ENCODE assay signal across 8 mouse cellular contexts in genomic region chr14:51069617-51070016, GRCm38 (mm10). TPM values are rescaled to one million over a fixed set of nuclear protein-coding genes. Genes with fewer than 3 reads are reported as not detected.
A peak's percentile ranks its signal among the peaks of the same experiment; 100 is the strongest.
DNase-seq lines count a peak whose midpoint lies in the region; ATAC-seq and TF ChIP-seq lines count a peak whose summit lies in the region.
"Had no signal": no experiment of that assay in that cellular context is flagged by ENCODE, and none has a peak within 500 bp of the region (broad histone marks: within the 10 kb centered on the region; RNA-seq: fewer than 3 reads in every experiment).

No protein-coding gene starts in this region.

- no peaks in the 10 kb centered on the region for H3K36me3 ChIP-seq in G1E (replicated peaks)
- H3K36me3 ChIP-seq: limb, embryonic 15.5 days had no signal

- no peak for DNase-seq in layer of hippocampus, adult 2 months (ENCODE audit: low spot score in 2 of 2)
- no peak for DNase-seq in layer of hippocampus, adult 18-20 months (ENCODE audit: low spot score in 2 of 2)
- DNase-seq in G1E (ENCODE audit: low spot score) (no peak), MN1 (ENCODE audit: low spot score) (no peak)
- DNase-seq in brain, adult 2 months (ENCODE audit: low read depth, low spot score), result peak; percentile 25
- DNase-seq in mesoderm, embryonic 11.5 days (ENCODE audit: low read depth, low spot score), result peak; percentile 55
- no peak for DNase-seq in frontal cortex, postnatal 10 days (ENCODE audit: low spot score in 2 of 2)

- H3K4me3 ChIP-seq in layer of hippocampus, adult 2 months, result no peak overlapping the region
- no peak overlapping the region for H3K4me3 ChIP-seq in G1E (ENCODE audit: low read depth, low read length)
- H3K4me3 ChIP-seq: limb, embryonic 15.5 days had no signal

- peaks cover 13% of the 10 kb centered on the region for H3K4me1 ChIP-seq in G1E (ENCODE audit: insufficient read depth, low read depth, low read length)

- H3K9me3 ChIP-seq in G1E (replicated peaks), result no peaks in the 10 kb centered on the region
- H3K9me3 ChIP-seq: limb, embryonic 15.5 days had no signal

- TF ChIP-seq CTCF in layer of hippocampus, adult 2 months (conservative IDR thresholded peaks at IDR 0.05), result peak; percentile 60
- TF ChIP-seq CTCF in G1E (IDR thresholded peaks at IDR 0.05; ENCODE audit: low read depth, low read length), result peak; percentile 40; the same call in 1 of the 2 replicates

- peaks cover 20% of the 10 kb centered on the region for H3K27me3 ChIP-seq in G1E (ENCODE audit: insufficient read depth, low read length)
- H3K27me3 ChIP-seq: limb, embryonic 15.5 days had no signal

- ATAC-seq in G1E (ENCODE audit: extremely low read depth, insufficient number of reproducible peaks, low FRiP score, poor library complexity, severe bottlenecking), result no peak

- H3K27ac ChIP-seq in layer of hippocampus, adult 2 months, result no peak overlapping the region
- H3K27ac ChIP-seq: limb, embryonic 15.5 days had no signal

RNA-seq across cellular contexts. Expression of gene Olfr750, which starts 4.6 kb away (rescaled TPM):
- not detected for total RNA-seq in layer of hippocampus, adult 2 months (2021)
- not detected for total RNA-seq in layer of hippocampus, adult 18-20 months (2021)
- total RNA-seq in G1E (2014; fragmentation: Nextera tagmentation), result not detected in 2 replicates
- total RNA-seq in G1E (2017), result 0.05 and 0.06 TPM in 2 replicates
- polyA plus RNA-seq in G1E (2012), result not detected in 2 replicates
- polyA plus RNA-seq: limb, embryonic 15.5 days had no signal

RNA-seq across cellular contexts. Expression of gene Rnase12, which starts 12.2 kb away (rescaled TPM):
- not detected for total RNA-seq in layer of hippocampus, adult 2 months (2021)
- total RNA-seq in layer of hippocampus, adult 18-20 months (2021), result not detected
- total RNA-seq in G1E (2014; fragmentation: Nextera tagmentation) (not detected in 2 replicates), G1E (2017) (not detected in 2 replicates)
- polyA plus RNA-seq in G1E (2012), result not detected in 2 replicates
- polyA plus RNA-seq: limb, embryonic 15.5 days had no signal

RNA-seq across cellular contexts. Expression of gene Rnase11, which starts 19.7 kb away (rescaled TPM):
- not detected for total RNA-seq in layer of hippocampus, adult 2 months (2021)
- not detected for total RNA-seq in layer of hippocampus, adult 18-20 months (2021)
- total RNA-seq in G1E (2014; fragmentation: Nextera tagmentation), result not detected in 2 replicates
- total RNA-seq in G1E (2017), result 0.22 TPM in 1 of 2 replicates, not detected in the other
- polyA plus RNA-seq in G1E (2012), result not detected in 2 replicates
- polyA plus RNA-seq: limb, embryonic 15.5 days had no signal

RNA-seq across cellular contexts. Expression of gene Rnase4, which starts 21.3 kb away (rescaled TPM):
- total RNA-seq in layer of hippocampus, adult 2 months (2021), result 10 to 100 TPM; 15.0 to 18.0 TPM
- 10 to 100 TPM; 15.1 to 16.7 TPM for total RNA-seq in layer of hippocampus, adult 18-20 months (2021)
- total RNA-seq in G1E (2014; fragmentation: Nextera tagmentation), result 2.7 and 3.2 TPM in 2 replicates
- 0.17 and 0.49 TPM in 2 replicates for total RNA-seq in G1E (2017)
- not detected in 2 replicates for polyA plus RNA-seq in G1E (2012)

RNA-seq across cellular contexts. Expression of gene Ang, which starts 21.3 kb away (rescaled TPM):
- total RNA-seq in layer of hippocampus, adult 2 months (2021), result 1 to 10 TPM; 3.5 to 4.8 TPM
- 1 to 10 TPM; 3.3 to 5.5 TPM for total RNA-seq in layer of hippocampus, adult 18-20 months (2021)
- 1.6 TPM in 1 of 2 replicates, not detected in the other for total RNA-seq in G1E (2014; fragmentation: Nextera tagmentation)
- 0.16 TPM in 1 of 2 replicates, not detected in the other for total RNA-seq in G1E (2017)
- not detected in 2 replicates for polyA plus RNA-seq in G1E (2012)

Comparison
In these comparisons a context has a peak if more than half of its experiments do, and no peak if none do; other contexts are left out.
1. DNase-seq: peak in brain, adult 2 months (single experiment) and mesoderm, embryonic 11.5 days (single experiment); none in layer of hippocampus, adult 2 months (0 of 2), layer of hippocampus, adult 18-20 months (0 of 2), G1E (single experiment), frontal cortex, postnatal 10 days (0 of 2) and MN1 (single experiment).